Mouse (Mus musculus) spleen, adult 10 weeks (tissue): ENCODE measurements around the gene Fgf8. TPM values are rescaled to one million over a fixed set of nuclear protein-coding genes. Genes with fewer than 3 reads are reported as not detected.

Experiments
- polyA plus RNA-seq: library from polyadenylated mRNA; stranded (reverse); fragments of 350-450 nt; fragmentation: Illumina TruSeq; extraction: RNeasy Lipid Tissue Mini Kit (QIAGEN cat#74804); gene quantifications from one replicate; pipeline ENCODE4 v1.2.3, GENCODE M21; 2015; ENCODE audit warnings: low replicate concordance; ENCODE audit not compliant: insufficient read depth

Gene Fgf8
- polyA plus RNA-seq, result not detected

DNA sequence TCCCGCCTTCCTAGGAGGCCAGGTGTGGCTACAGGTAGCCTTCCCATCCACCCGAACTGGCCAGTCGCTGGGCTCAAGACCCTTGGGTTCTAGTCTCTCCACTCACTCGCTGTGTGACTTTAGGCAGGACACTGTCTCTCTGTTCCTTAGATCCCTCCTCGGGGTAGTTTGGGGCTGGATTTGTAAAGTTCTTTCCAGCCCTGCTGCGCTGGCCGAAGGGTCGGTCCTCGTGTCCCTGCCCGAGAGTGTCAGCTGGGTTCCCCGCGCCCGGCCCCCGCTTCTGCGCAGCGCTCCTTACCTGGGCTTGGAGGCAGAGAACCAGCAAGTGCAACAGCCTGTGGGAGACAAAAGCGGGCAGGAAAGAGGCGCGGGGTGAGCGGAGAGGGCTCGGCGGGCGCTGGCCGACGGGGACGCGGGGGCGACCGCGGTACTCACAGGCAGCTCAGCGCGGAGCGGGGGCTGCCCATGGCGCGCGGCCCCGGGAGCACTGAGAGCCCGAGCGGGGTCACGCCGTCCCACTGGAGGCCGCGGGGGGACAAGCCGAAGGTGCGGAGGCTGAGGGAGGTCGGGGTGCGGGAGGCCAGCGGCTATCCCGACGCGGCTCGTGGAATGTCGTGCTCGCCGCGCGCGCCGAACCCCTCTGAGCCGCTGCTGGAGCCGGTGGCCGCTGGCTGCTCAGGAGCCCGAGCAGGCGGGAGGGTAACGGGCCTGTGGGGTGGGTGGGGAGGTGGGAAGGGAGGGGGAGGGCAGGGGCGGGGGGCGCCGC, at the start of gene Fgf8:
Gene Fgf8 (minus strand): TSS at position 698 of the 766 bp plus-strand sequence.

GRCm38 (mm10) chr19:45783181-45783932, 40.6 kb upstream of the Fgf8 start, which contains the start of gene Mgea5:
Mgea5 (minus strand) TSS chr19:45783837.

DNA sequence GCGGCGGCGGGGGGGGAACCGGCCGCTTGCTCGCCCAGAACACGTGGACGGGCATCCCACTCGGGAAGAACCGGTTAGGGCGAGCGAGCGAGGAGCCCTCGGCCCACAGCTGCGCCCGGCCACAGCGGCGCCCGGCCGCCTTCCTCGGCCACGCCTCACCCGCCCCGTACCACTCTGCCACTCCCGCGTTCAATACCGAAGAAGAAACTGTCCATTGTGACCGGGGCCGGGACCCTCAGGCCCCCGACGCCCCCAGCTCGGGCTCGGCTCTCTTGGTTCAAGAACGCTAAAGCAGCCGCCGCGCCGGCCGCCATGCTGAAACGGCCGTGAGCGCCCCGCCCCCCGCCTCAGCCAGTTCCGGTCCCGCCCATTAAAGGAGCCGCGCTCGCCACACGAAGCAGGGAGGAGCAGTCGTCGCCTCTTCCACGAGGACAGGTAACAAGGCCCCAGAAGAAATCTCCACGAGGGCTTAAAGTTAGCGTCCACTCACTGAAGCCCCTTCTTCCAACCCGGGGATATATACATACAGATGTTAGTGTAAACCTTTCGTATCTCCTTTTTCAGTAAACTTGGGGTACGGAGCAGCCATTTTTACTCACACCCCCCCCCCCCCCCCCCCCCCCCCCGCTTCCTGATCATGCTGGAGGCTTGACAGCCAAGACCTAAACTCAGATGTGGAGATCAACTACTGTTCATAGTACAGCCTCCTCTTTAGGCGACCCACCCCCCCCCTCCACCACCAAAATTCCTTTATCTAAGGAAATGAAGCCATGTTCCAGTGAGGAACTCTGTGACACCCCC, 6.7 kb upstream of the Fgf8 start, which contains the start of gene Npm3:
Gene Npm3 (minus strand): TSS at position 349 of the 801 bp plus-strand sequence.

Other genes with a start within 250 kb of the Fgf8 start
- 4.2 TPM for gene Poll, start 182.4 kb downstream of the Fgf8 start, polyA plus RNA-seq
- 19.9 TPM for gene Gm17018, start 182.3 kb downstream of the Fgf8 start, polyA plus RNA-seq
- gene Fbxw4, start 82.6 kb downstream of the Fgf8 start, polyA plus RNA-seq, result 17.9 TPM
- gene Npm3, start 6.7 kb upstream of the Fgf8 start, polyA plus RNA-seq, result 63.2 TPM
- 206 TPM for gene Mgea5, start 40.9 kb upstream of the Fgf8 start, polyA plus RNA-seq
- 1.4 TPM for gene Kcnip2, start 73.1 kb upstream of the Fgf8 start, polyA plus RNA-seq